Mouse (Mus musculus) liver (tissue): ENCODE results near the gene Nadsyn1.

Source experiments
- DNase-seq: peaks from one replicate; pipeline ENCODE4 v3.0.0-alpha.2; 2020; ENCODE audit warnings: mixed read lengths

Nadsyn1 gene

GRCm38 (mm10) chr7:143801195-143802065 lies 21.2 kb downstream of the Nadsyn1 start:
- DNase-seq: no peak

DNA sequence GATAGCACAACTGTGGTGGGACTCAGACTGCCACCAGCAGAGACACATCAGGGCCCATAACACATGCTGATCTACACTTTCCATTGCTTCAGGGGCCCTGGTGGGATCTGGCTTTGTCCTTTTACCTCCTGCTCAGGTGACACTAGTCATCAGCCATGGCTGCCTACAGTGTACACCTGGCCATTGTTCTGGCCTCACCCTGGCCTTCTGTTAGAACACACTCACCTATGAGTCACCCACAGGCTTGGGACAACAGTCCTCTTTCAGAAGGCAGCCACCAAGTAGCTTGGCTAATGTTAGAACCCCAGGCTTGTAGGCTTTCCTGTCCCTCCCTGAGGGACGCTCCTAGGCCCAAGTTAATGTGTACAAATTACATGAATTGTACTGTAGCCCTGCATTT lies 21.9 kb downstream of the Nadsyn1 start:
- no peak for DNase-seq

DNA sequence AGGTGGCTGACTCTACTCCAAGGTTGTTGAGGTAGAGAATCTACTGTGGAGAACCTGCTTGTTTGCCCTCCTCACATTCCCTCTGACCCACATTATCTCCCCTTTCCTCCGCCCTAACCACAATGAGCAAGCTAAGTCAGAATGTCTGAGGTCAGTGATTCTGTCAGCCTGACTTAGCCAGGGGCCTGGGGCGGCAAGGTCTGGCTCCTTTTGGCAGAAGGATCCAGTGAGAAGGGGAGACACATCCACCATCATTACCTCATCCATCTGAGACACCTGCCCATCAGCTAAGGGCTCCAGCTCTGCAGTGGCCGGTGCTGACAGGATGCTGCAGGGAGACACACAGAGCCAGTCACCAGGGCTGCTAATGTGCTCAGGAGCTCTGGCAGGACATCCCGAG lies 23.9 kb downstream of the Nadsyn1 start:
- no peak for DNase-seq

DNA sequence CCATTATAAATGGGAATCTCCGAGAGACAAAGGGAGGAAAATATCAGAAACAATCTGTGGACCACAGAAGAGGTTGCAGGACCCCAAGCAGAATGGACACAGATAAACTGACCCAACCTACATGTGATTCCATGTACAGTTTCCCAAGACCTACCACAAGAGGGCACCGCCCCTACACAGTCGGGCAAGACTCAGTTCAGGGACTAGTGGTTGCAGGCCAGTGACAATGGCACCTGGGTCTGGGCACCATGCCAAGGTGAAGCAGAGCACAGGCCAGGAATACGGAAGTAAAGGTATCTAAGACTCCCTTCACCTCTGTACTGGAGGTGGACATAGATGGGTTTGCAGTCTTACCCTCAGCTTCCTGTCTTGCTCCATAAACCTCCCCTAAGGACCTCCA lies 29.5 kb downstream of the Nadsyn1 start:
- DNase-seq: peak; percentile 39

DNA sequence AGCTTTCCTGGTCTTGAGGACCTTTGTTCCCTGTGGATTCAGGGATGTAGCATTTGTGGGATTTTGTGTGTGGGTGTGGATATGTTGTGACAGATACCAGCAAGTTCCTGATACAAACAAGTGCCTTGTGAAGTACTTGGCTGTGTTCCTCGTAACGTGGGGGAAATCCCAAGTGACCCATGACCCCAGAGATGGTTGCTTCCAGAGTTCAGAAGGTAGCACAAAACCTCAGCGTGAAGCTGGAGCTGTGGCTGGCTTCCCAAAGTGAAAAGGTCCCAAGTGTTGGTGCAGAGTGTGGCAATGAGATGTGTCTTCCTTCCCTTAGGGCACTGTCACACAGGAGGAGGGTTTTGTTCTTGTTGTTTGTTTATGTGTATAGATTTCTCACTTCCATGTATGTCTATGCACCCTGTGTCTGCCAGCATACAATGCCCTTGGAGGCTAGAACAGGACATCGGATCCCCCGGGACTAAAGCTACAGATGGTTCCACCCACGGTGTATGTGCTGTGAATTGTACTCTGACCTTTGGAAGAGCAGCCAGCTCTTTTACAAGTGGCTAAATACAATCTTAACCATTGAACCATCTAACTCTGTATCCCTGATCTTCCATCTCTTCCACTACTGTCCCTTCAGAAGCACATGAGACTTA lies 30.2 kb downstream of the Nadsyn1 start:
- DNase-seq: no peak

- peak; percentile 45 for DNase-seq
These were observed 38.4 kb downstream of the Nadsyn1 start, which contains the start of gene Mrgpre for GRCm38 (mm10) chr7:143783996-143784829. TSS of gene Mrgpre (minus strand) at chr7:143784500.

GRCm38 (mm10) chr7:143783378-143783995 lies 39.2 kb downstream of the Nadsyn1 start:
- DNase-seq: no peak

DNA sequence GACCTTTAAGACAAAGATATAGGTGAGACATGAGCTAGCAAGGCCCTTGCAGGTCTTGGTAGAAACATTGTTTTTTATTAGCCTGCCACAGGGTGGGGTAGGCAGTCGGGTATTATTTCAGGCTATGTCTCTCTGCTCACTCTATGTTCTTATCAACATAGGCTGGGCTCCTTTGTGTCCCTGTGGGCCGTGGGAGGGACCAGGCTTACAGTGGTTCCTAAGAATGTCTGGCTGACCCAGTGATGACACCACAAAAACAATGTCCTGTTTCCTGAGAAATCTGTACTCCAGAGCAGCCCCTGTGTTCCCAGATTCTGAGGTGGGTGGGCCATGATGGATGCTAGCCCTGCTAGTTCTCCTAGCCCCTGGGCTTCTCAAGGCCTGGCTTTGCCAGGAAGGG lies 45.3 kb downstream of the Nadsyn1 start:
- no peak for DNase-seq

DNA sequence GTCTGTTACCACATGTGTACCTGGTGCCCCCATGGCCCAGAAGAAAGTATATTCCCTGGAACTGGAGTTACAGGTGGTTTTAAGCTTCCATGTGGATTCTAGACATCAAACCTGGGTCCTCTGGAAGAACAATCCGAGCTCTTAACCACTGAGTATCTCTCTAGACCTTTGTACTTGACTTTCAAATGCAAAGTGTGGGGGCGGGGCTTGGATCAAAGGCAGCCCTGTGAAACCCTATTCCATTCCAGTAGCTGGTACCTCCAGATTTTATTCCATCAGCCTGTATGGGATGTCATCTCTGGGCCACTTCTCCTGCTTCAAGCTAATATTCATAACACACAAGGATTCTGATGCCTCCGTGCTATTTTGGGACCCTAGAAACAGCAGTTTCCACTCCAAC lies 46.5 kb downstream of the Nadsyn1 start:
- DNase-seq: peak; percentile 58

DNA sequence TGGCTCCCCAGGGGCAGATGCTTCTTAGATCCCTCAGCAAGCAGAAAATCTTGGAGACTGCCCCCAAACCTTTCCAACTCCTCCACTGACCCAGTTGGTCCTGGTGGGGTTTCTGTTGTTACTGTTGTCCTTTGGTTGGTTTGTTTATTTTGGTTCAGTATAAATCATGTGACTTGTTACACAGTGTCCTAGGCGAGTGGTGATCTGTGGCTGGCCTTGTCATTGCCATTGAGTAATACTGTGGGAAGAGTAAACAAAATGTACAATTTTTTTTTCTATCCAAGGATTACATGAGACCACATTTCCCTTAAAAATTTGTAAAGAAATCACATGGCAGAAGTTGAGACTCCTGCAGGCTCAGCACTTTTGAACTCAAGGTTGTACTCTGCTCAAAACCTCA lies 53.2 kb downstream of the Nadsyn1 start:
- no peak for DNase-seq

- DNase-seq: no peak
These were observed 54.4 kb downstream of the Nadsyn1 start for GRCm38 (mm10) chr7:143768267-143768666.

DNA sequence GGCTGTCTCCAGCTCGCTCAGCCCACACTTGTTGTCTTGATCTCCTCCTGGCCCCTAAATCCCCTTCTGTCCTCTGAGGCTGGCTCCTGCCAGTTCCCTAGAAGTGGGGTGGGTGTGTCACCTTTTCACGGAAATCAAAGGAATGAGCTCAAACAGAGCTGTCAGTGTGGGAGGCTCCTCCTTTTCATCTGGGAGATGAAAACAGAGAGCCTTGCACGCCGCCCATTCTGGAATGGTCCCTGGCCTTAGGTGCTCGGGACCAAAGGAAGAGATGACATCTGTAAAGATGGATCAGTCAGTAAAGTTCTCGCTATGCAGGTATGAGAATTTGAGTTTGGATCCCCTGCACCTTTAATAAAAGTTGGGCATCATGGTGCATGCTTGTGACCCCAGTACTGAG lies 55.8 kb downstream of the Nadsyn1 start, which contains the start of gene Mrgprg:
TSS of gene Mrgprg (minus strand) at position 101 of the 400 bp plus-strand sequence.
- no peak for DNase-seq

- no peak for DNase-seq
These were observed 57.6 kb downstream of the Nadsyn1 start for GRCm38 (mm10) chr7:143764876-143765530.

- no peak for DNase-seq
These were observed 58.9 kb downstream of the Nadsyn1 start for GRCm38 (mm10) chr7:143763794-143764193.

- DNase-seq: no peak
These were observed 63.7 kb downstream of the Nadsyn1 start for GRCm38 (mm10) chr7:143758956-143759355.

DNA sequence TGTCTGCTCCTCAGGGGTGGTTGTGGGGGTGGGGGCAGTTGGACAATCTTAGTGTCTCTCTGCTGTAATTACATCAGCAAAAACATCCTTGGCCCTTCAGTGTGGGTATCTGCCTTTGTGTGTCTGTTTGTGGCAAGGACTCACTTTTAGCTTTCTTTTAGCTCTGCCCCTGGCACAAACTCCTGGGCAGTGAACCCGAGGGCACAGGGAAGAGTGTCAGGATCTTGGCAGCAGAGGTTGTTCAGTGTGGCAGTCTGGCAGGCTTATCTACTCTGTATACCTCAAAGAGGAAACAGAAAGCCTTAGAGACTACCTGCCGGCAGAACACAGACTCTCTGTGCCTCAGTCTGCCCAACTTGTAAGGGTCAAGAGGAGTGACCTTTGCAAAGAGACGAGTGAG lies 65.0 kb downstream of the Nadsyn1 start:
- DNase-seq: no peak

DNA sequence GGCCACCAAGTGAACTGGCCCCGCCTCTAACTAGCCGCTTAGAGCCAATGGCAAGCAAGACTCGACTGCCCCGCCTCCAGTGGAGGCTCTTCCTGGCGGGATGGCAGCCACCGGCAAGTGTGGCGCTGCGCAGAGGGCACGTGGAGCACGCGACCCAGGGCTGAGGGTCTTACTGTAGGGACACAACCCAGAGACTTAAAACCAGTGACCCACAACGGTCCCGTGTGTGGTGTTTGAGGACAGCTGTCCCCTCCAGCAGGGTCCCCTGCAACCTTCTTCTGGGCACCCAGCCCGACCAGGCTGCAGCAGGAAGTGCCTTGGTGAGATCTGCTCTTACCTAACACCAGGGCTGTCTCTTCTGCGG lies 65.6 kb downstream of the Nadsyn1 start:
- peak; percentile 74 for DNase-seq

DNA sequence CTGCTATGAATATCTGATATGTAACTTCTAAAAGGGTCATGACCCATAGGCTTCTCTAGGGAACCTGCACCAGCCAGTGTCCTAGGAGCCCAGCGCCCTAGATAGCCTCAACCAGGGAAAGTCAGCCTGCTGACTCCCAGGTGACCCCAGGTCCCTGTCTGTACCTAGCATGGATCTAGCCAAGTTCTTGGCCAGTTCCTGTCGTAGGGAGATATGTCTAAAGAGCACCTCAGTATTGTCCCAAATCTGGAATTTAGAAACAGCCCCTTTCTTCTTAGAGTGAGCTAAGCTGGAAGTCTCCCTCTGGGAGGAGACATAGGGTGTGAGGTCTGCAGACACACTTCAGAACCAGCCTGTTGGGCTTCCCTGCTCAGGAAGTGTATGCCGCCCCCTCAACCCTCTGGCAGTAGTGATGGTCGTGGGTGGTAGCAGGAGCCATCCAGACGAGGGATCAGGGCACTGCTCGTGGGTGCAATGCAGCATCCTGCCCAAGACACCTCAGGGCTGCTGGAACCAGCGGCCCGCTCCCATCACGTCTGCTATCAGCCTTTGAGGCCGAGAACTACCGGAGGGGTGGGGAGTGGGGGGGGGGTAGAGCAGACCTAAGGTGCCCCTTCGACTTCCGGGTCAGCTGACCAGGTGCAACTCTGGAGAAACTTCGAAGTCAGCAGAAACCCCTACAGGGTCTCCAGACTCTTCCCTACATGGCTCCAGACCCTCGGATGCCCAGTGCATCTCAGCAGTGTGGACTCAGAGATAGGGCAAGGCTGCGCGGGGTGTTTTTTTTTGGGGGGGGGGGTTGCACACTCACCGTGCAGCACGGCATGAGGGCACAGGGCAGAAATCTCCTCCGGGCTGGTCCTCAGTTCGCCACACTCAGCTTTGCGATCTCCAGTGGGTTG lies 66.3 kb downstream of the Nadsyn1 start, which contains the start of gene Osbpl5:
TSS of gene Osbpl5 (minus strand) at position 861 of the 902 bp plus-strand sequence.
- no peak for DNase-seq

DNA sequence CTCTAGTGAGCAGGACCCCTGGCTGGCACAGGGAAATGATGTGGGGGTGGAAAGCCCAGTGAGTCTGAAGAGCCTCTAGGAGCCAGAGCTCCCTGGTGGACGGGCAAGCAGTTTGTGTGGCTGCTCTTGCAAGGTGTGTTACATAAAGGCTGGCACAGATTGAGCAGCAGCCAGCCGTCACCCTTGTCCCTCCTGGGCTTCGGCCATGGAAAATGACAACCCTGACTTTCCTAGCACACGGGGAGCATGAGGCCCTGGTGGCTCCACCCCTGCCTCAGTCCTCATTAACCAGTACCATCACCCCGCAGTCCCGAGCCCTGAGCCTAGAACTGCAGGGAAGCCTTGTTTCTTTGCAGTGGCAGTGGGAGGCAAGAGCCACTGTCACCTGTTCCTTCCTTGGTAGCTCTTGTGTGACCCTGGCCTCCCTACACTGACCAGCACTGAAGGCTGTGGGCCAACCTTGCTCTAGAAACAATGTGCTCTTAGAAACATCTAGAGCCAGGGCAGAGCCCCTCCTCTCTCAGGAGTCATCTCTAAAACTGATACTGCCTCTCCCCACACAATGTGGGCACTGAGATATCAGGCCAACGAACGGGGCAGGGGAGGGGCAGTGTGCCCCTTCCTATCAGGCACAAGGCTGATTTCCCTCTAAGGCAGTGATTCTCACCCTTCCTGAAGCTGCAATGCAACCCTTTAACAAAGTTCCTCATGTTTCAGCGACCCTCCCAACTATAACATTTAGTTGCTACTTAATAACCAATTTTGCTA lies 67.1 kb downstream of the Nadsyn1 start:
- peak; percentile 25 for DNase-seq
